Mouse (Mus musculus) small intestine, adult 2 months (tissue): Measurements from ENCODE around the gene Focad.

Experiments
- CTCF ChIP-seq: fragments of 200-500 bp; IDR thresholded peaks from 2 replicates; pipeline ENCODE4 v1.5.1; 2012; ENCODE audit warnings: low read depth, mild to moderate bottlenecking, control low read depth, inconsistent platforms, low read length, moderate library complexity, mixed read lengths; ENCODE audit not compliant: insufficient replicate concordance, insufficient read length; ENCODE audit errors: extremely low read depth
- POLR2A ChIP-seq: fragments of 200-500 bp; IDR thresholded peaks from 2 replicates; pipeline ENCODE4 v1.6.1; 2012; ENCODE audit warnings: low read depth, mild to moderate bottlenecking, control low read depth, inconsistent platforms, low read length, moderate library complexity

- TF ChIP-seq CTCF (no peak), POLR2A (no peak)
Observed at GRCm38 (mm10) chr4:88276058-88276734, 181.8 kb downstream of the Focad start.
